Mouse (Mus musculus) frontal cortex, postnatal 10 days (tissue): ENCODE measurements at regions not wholly inside any gene's neighbourhood (a gene's known extent, or its start where the extent isn't known, plus 50 kb on each side); places are given as distances from the start of the nearest gene placed in this dataset.
A peak's percentile ranks its signal among the peaks of the same experiment; 100 is the strongest.

ENCODE experiments used
- DNase-seq, 2 experiments: peaks; one replicate each; pipeline ENCODE4 v3.0.0; 2022; ENCODE audit warnings: low spot score in 2 of 2, mixed read lengths in 1 of 2

- no peak for DNase-seq
These were observed 114.4 kb downstream of the Lca5 start for GRCm38 (mm10) chr9:83326437-83327086.

GRCm38 (mm10) chr9:83325910-83326309 lies 115.0 kb downstream of the Lca5 start:
- DNase-seq: peak; percentile 75 to 76

GRCm38 (mm10) chr9:83324336-83324735 lies 116.6 kb downstream of the Lca5 start:
- DNase-seq: no peak

GRCm38 (mm10) chr9:83322991-83323583 lies 117.8 kb downstream of the Lca5 start:
- no peak for DNase-seq

DNA sequence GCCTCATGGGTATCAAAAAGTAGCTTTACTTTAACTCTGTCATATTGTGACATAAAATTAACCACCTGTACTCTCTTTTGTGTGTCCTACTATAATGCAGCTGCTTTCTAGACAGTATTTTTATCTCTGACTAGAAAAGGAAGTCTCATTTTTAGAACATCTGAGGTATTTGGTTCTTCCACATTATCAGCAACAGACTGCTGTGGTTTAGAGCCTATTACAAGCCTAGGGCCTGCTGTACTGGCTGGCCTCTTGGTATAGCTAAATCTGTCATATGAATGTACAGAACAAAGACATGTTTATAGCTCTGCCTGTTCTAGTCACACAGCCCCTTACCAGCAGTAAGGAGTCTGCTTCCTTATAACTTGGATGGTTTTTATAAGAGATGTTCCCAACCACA lies 119.1 kb downstream of the Lca5 start:
- DNase-seq: no peak

- no peak for DNase-seq
These were observed 120.1 kb downstream of the Lca5 start for GRCm38 (mm10) chr9:83320834-83321233.

GRCm38 (mm10) chr9:83316818-83317162 lies 124.1 kb downstream of the Lca5 start:
- no peak for DNase-seq

DNA sequence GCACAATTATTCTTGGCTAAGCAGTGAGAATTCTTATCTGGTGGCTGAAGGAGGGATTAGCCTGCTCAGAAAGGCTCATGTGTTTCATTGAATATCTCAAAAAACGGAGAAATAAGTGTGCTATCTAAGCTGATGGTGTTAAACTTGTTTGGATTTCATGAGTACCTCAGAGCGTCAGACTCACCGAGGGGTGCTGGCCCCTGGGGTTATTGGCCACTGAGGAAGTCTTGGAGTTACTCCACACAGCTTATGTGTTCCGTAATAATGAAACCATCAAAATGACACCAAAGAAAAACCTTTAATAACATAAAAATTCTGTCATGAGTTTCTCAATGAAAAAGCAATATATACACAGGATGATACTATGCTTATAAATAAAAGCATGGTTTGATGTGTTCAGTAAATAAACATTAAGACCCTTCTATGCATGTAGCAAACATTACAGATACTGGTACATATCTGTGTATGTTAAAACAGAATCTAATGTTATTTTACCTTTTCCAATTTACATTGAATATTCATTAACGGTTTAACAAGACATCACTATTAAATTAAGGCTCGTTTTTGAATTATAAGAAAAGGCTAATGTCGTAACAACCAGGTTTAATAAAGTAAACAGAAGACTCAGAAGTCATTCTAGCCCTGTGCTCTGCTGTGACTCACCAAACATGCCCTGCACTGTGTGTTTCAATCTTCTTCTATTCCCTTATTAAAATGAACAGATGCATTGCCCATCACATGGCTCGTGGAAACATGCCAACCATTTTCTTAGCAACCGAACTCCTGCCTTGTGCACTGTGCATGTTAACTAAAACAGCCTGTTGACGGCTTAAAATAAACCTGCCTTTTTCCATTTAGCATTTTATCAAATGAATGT lies 124.7 kb downstream of the Lca5 start:
- DNase-seq: peak; percentile 62 to 71

DNA sequence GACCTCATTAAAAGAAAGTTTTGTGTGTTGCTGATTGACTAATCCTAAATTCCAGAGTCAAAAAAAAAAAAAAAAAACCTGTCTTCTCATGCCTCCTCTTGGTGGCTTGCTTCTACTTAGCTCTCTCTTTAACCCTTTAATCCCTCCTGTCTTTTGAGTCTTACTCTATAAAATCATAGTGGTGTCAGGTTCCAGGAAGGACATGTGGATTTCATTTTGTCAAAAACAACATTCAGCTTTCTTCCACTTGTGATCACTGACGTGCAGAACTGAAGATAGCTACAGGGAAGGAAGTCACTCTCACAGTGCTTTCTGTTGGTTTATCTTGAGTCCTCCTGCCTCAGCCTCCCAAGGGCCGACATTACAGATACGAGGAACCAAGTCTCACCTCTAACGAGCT lies 132.2 kb downstream of the Lca5 start:
- DNase-seq: no peak

DNA sequence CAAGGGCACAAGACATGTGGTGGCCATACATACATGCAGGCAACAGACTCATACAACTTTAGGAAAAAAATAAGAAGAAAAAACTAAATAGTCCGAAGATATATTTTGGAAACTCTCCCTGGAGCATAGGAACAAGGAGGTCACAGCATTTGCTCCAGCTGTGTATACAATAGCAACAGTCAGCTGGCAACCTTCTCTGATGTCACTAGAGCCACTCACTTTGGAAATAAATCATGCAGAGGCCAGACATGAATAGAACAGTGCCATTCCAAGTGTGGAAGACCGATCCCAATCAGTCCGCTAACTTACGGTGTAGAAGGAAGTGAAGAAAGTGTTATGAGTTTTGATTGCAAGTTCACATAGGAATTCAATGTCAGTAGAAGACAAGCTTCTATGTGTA lies 132.8 kb downstream of the Lca5 start:
- DNase-seq: no peak

DNA sequence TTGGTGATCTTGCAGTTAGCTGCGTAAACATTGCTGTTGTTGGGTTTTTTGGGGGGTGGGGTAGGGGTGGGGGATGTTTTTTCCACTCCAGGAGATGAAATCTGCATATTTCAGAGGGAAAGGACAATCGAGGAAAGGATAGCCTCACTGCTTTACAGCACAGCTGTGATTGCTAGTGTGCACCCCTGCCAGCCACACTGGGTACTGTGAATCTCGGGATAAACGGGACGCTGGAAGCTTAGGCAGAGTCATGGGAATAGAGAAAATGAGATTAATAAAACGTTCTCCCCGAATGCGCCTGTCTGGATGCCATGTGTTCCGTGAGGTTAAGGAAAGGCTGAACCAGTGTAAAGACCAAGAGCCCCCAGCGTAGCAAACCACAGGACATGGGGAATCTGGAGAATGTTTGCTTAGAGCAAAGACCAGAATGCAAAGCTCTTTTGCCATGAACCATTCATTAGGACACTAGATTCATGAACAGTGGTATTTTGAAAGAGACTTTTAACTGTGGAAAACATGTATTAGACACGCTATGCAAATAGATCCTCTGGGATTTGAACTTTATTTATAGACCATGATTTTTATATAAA lies 133.5 kb downstream of the Lca5 start:
- no peak for DNase-seq

DNA sequence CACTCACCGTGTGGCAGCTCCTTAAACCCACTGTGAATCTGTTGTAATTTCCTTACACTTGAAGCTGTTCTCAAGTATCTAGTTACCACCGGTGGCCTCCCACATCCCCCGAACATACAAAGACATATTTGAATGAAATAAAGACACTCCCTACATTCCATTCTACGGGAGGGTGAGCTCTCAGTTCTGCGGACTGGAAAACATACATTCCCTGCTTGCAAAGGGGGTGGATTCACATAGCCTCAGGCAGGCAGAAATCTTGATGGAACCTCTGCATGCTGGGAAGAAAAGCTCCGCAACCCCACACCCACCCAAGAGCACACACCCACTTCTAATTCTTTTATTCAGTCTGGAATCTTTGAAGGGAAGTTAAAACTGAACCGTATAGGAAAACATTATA lies 136.0 kb downstream of the Lca5 start:
- DNase-seq: no peak

DNA sequence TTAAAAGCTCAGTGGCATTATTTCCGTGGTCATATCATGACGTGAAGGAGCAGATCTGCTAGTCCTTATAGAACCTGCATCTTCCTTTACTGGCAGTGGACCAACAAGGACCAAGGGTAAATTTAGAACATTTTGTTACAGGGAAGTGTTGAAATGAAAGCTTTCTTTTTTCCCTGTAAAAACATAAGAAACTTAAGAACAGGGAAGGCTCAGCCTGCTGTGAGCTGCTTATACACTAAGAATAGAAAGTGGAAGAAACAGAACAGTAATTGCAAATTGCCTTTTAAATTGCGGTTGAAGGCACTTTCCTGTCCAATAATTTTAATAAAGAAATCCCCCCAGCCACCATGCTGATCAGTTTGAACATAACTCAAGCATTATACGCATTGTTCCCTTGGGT lies 140.4 kb downstream of the Lca5 start:
- no peak for DNase-seq

DNA sequence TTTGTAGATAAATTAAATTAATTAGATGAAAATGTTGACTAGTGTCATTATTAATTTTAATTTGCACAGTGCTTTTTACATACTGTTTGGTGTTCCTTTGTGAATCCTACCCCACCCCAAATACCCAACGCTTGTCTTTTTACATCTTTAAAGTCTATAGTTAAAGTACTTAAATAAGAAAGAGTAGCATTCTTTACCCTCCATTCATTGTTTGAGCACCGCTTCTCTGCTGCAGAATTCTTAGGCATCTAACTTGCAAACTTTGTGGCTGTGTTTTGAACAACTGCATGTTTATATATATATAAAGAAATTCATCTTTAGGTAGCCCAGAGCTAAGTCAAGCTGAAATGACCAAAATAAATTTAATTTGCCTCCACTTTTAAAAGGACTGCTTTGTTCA lies 140.9 kb downstream of the Lca5 start:
- no peak for DNase-seq

DNA sequence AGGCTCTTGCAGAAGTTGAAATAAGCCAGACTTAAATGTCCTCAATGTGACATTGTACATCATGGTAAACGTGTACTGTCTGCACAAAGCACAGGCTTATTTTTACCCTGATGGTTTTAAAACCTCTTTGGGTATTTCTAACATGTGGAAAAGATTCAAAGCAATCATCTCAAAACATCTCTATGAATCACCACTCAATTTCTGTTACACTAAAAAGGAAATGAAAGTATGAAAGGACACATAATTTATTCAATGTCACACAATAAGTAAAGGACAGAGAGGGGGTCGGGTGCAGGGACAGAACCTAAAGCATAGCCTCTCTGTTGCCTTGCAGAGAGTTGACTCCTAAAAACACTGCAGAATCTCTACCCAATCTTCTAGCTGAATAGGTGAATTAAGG lies 141.3 kb downstream of the Lca5 start:
- no peak for DNase-seq

GRCm38 (mm10) chr9:83295453-83295852 lies 145.5 kb downstream of the Lca5 start:
- DNase-seq: no peak

DNA sequence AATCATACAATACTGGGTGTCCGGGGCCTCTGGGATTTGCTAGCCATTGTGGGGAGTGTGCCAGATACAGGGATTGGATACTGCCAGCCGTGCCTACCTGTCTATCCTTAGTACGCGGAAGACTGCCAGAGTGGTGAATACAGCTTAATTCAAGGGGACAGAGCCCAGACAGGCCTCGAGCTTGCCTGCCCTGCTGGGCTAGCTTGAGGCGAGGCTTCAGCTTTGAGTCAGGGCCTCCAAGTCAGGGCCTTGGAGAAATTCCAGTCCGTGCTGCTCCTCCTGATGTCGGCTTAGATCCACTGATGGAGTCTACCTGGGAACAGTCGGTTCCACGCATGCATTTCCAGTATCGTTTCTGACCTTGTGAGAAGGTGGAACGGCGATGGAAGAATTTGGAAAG lies 146.5 kb downstream of the Lca5 start:
- no peak for DNase-seq

- no peak for DNase-seq
These were observed 137.6 kb upstream of the Hmgn3 start for GRCm38 (mm10) chr9:83284097-83284496.

DNA sequence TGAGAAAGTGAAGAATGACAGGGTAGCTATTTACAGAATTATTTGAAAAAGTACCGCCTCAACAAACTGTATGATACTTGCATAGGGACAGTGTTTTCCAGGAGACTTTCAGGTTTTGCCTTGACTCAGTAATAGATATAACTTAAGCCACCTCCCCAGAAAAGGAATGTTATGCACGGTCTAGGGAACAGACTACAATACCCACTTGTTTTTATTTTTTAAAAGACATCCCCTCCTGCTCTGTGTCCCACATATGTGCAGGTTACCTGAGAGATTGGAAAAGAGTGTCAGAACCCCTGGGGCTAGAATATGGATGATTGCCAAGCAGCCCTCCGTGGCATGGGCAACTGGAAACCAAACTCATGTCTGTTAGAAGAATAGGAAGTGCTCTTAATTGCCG lies 137.2 kb upstream of the Hmgn3 start:
- no peak for DNase-seq

- no peak for DNase-seq
These were observed 136.8 kb upstream of the Hmgn3 start for GRCm38 (mm10) chr9:83283249-83283648.

DNA sequence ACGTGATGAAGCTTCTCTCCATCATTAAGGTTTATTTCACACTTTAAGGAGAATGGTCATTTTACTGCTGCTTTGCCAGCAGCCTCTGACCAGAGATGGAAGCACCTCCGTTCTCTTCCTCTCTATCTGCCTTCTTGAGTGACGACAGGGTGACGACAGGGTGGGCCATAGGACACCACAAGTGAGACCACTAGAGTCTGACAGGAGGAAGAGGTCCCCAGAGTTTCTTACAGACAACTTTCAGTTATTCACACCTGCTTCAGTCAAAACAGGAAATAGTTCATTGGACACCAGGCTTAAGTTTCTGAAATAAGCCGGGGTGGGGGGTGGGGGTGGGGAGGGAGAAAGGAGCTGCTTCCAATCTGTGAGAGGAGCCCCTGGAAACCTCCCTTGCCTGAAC lies 131.3 kb upstream of the Hmgn3 start:
- DNase-seq: no peak

GRCm38 (mm10) chr9:83277356-83277755 lies 130.9 kb upstream of the Hmgn3 start:
- DNase-seq: no peak

DNA sequence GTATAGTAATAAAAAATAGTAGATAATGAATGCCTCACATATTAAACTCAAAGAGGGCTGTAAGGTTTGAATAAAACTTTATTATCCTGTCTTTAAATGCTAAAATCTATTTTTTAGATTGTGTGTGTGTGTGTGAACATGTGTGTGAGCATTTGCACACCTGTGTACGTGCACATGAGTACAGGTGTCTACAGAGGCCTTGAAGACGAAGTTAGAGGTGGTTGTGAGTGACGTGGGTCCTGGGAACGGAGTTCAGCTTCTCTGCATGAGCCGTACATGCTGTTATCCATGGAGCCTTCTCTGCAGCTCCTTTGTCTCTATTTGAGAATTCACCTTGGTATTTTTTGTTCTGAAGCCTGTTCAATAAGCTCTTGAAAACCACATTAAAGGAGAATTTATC lies 129.8 kb upstream of the Hmgn3 start:
- DNase-seq: no peak
